Mouse (Mus musculus): ENCODE measurements at regions not wholly inside any gene's neighbourhood (a gene's known extent, or its start where the extent isn't known, plus 50 kb on each side); places are given as distances from the start of the nearest gene placed in this dataset.
A peak's percentile ranks its signal among the peaks of the same experiment; 100 is the strongest.
"Not testable (repeated sequence)": the region's sequence is repeated elsewhere in the genome, so short reads cannot be mapped to it uniquely, and the experiment has no call there.

- DNase-seq = no peak
Measured at GRCm38 (mm10) chr3:21744107-21744506, 332.3 kb upstream of the Tbl1xr1 start.

GRCm38 (mm10) chr3:21760516-21761218 lies 315.8 kb upstream of the Tbl1xr1 start:
- no peak for DNase-seq

GRCm38 (mm10) chr3:21761219-21761600 lies 315.2 kb upstream of the Tbl1xr1 start:
- DNase-seq = no peak

GRCm38 (mm10) chr3:21761909-21762308 lies 314.5 kb upstream of the Tbl1xr1 start:
- no peak for DNase-seq

- DNase-seq = no peak
Measured at GRCm38 (mm10) chr3:21768081-21768480, 308.4 kb upstream of the Tbl1xr1 start.

GRCm38 (mm10) chr3:21769920-21770547 lies 306.4 kb upstream of the Tbl1xr1 start:
- peak; percentile 41 for DNase-seq

GRCm38 (mm10) chr3:21771752-21772298 lies 304.6 kb upstream of the Tbl1xr1 start:
- no peak for DNase-seq

GRCm38 (mm10) chr3:21774172-21774842 lies 302.1 kb upstream of the Tbl1xr1 start:
- DNase-seq = no peak

- DNase-seq = no peak
Measured at GRCm38 (mm10) chr3:21778789-21779188, 297.7 kb upstream of the Tbl1xr1 start.

GRCm38 (mm10) chr3:21791983-21792631 lies 284.3 kb upstream of the Tbl1xr1 start:
- no peak for DNase-seq

GRCm38 (mm10) chr3:21798139-21798538 lies 278.3 kb upstream of the Tbl1xr1 start:
- DNase-seq = peak; percentile 91

GRCm38 (mm10) chr3:21803886-21804285 lies 272.6 kb upstream of the Tbl1xr1 start:
- DNase-seq = not testable (repeated sequence)

GRCm38 (mm10) chr3:21806494-21807157 lies 269.8 kb upstream of the Tbl1xr1 start:
- no peak for DNase-seq

GRCm38 (mm10) chr3:21808539-21808938 lies 267.9 kb upstream of the Tbl1xr1 start:
- no peak for DNase-seq

- peak; percentile 82 for DNase-seq
Measured at GRCm38 (mm10) chr3:21809769-21810470, 266.5 kb upstream of the Tbl1xr1 start.

GRCm38 (mm10) chr3:21813401-21813800 lies 263.1 kb upstream of the Tbl1xr1 start:
- no peak for DNase-seq

GRCm38 (mm10) chr3:21816968-21817858 lies 259.2 kb upstream of the Tbl1xr1 start:
- peak; percentile 17 for DNase-seq

- no peak for DNase-seq
Measured at GRCm38 (mm10) chr3:21819030-21819429, 257.4 kb upstream of the Tbl1xr1 start.

- no peak for DNase-seq
Measured at GRCm38 (mm10) chr3:21820051-21820598, 256.3 kb upstream of the Tbl1xr1 start.

- DNase-seq = no peak
Measured at GRCm38 (mm10) chr3:21822675-21823074, 253.8 kb upstream of the Tbl1xr1 start.

GRCm38 (mm10) chr3:21823331-21823730 lies 253.1 kb upstream of the Tbl1xr1 start:
- DNase-seq = no peak

Data from retina, postnatal 1 day (tissue).